Mouse (Mus musculus): ENCODE results near the gene Gnb1. TPM values are rescaled to one million over a fixed set of nuclear protein-coding genes. Genes with fewer than 3 reads are reported as not detected.
A peak's percentile ranks its signal among the peaks of the same experiment; 100 is the strongest.

The Gnb1 gene
- polyA plus RNA-seq, 1 experiment from 2014 or later, result 287 TPM

- in situ Hi-C loops (cut with MboI; ENCODE audit: low pct_unique_long_range_greater_than_20kb), result no loop called here
Measured at GRCm38 (mm10) chr4:155596606-155597005, 105.4 kb downstream of the Gnb1 start.

GRCm38 (mm10) chr4:155598536-155598935 lies 107.4 kb downstream of the Gnb1 start:
- CTCF ChIA-PET, result no interaction called here
- TF ChIP-seq CTCF (IDR thresholded peaks at IDR 0.05), result no peak
- in situ Hi-C loops (cut with MboI; ENCODE audit: low pct_unique_long_range_greater_than_20kb), result no loop called here
- POLR2A ChIA-PET, result no interaction called here
- ATAC-seq (no peak), DNase-seq (ENCODE audit: low read depth, low spot score) (no peak)
- no peaks in the 10 kb centered on the region for H3K27me3 ChIP-seq

More at GRCm38 (mm10) chr4:155596606-155597005, 105.4 kb downstream of the Gnb1 start:
- POLR2A ChIA-PET, result no interaction called here
- CTCF ChIA-PET, result no interaction called here
- no peak for TF ChIP-seq CTCF (IDR thresholded peaks at IDR 0.05)
- ATAC-seq (no peak), DNase-seq (ENCODE audit: low read depth, low spot score) (no peak)
- no peaks in the 10 kb centered on the region for H3K27me3 ChIP-seq

- DNase-seq (ENCODE audit: low read depth, low spot score), result no peak
- no peaks in the 10 kb centered on the region for H3K27me3 ChIP-seq
- CTCF ChIA-PET, result no interaction called here
- in situ Hi-C loops (cut with MboI; ENCODE audit: low pct_unique_long_range_greater_than_20kb), result no loop called here
- no peak for ATAC-seq
- TF ChIP-seq CTCF (IDR thresholded peaks at IDR 0.05), result no peak
- POLR2A ChIA-PET, result interaction anchor here (0.6 kb wide), 1 partner anchor 238 kb away, joined by 3 read pairs; no protein-coding TSS in a partner anchor
Measured at GRCm38 (mm10) chr4:155599901-155600825, 109.0 kb downstream of the Gnb1 start.

GRCm38 (mm10) chr4:155601091-155601996 lies 110.2 kb downstream of the Gnb1 start, which contains the start of gene Slc35e2:
Gene Slc35e2 (plus strand): TSS chr4:155601416.
- DNase-seq (ENCODE audit: low read depth, low spot score) (no peak), ATAC-seq (peak; percentile 90)
- no peaks in the 10 kb centered on the region for H3K27me3 ChIP-seq
- CTCF ChIA-PET, result no interaction called here
- POLR2A ChIA-PET, result no interaction called here
- in situ Hi-C loops (cut with MboI; ENCODE audit: low pct_unique_long_range_greater_than_20kb), result no loop called here
- TF ChIP-seq CTCF (IDR thresholded peaks at IDR 0.05), result no peak

GRCm38 (mm10) chr4:155601997-155602456 lies 110.9 kb downstream of the Gnb1 start:
- POLR2A ChIA-PET, result no interaction called here
- in situ Hi-C loops (cut with MboI; ENCODE audit: low pct_unique_long_range_greater_than_20kb), result no loop called here
- TF ChIP-seq CTCF (IDR thresholded peaks at IDR 0.05), result no peak
- CTCF ChIA-PET, result no interaction called here
- DNase-seq (ENCODE audit: low read depth, low spot score), result no peak
- no peak for ATAC-seq
- no peaks in the 10 kb centered on the region for H3K27me3 ChIP-seq

- no peak for ATAC-seq
Measured at GRCm38 (mm10) chr4:155602753-155603152, 111.6 kb downstream of the Gnb1 start.

GRCm38 (mm10) chr4:155603801-155604200 lies 112.6 kb downstream of the Gnb1 start:
- CTCF ChIA-PET, result no interaction called here
- DNase-seq (ENCODE audit: low read depth, low spot score) (no peak), ATAC-seq (no peak)
- TF ChIP-seq CTCF (IDR thresholded peaks at IDR 0.05), result no peak
- in situ Hi-C loops (cut with MboI; ENCODE audit: low pct_unique_long_range_greater_than_20kb), result no loop called here
- no peaks in the 10 kb centered on the region for H3K27me3 ChIP-seq
- POLR2A ChIA-PET, result no interaction called here

More at GRCm38 (mm10) chr4:155602753-155603152, 111.6 kb downstream of the Gnb1 start:
- TF ChIP-seq CTCF (IDR thresholded peaks at IDR 0.05), result no peak
- H3K27me3 ChIP-seq, result no peaks in the 10 kb centered on the region
- POLR2A ChIA-PET, result no interaction called here
- CTCF ChIA-PET, result no interaction called here
- in situ Hi-C loops (cut with MboI; ENCODE audit: low pct_unique_long_range_greater_than_20kb), result no loop called here
- no peak for DNase-seq (ENCODE audit: low read depth, low spot score)

- CTCF ChIA-PET, result no interaction called here
- in situ Hi-C loops (cut with MboI; ENCODE audit: low pct_unique_long_range_greater_than_20kb), result no loop called here
- ATAC-seq (no peak), DNase-seq (ENCODE audit: low read depth, low spot score) (no peak)
- TF ChIP-seq CTCF (IDR thresholded peaks at IDR 0.05), result no peak
- no peaks in the 10 kb centered on the region for H3K27me3 ChIP-seq
- POLR2A ChIA-PET, result no interaction called here
Measured at GRCm38 (mm10) chr4:155605132-155605531, 114.0 kb downstream of the Gnb1 start.

GRCm38 (mm10) chr4:155606825-155607224 lies 115.7 kb downstream of the Gnb1 start:
- DNase-seq (ENCODE audit: low read depth, low spot score) (no peak), ATAC-seq (no peak)
- in situ Hi-C loops (cut with MboI; ENCODE audit: low pct_unique_long_range_greater_than_20kb), result no loop called here
- TF ChIP-seq CTCF (IDR thresholded peaks at IDR 0.05), result no peak
- ChIA-PET CTCF (interaction anchor here (1.0 kb wide), 1 partner anchor 14 kb away, joined by 3 read pairs; no protein-coding TSS in a partner anchor), POLR2A (interaction anchor here (0.7 kb wide), 1 partner anchor 13 kb away, joined by 4 read pairs; no protein-coding TSS in a partner anchor)
- no peaks in the 10 kb centered on the region for H3K27me3 ChIP-seq

Other genes starting within 250 kb of the Gnb1 start
- 25.5 TPM for gene Faap20, start 241.6 kb upstream of the Gnb1 start, polyA plus RNA-seq (2021)
- gene Prkcz, start 130.0 kb upstream of the Gnb1 start, polyA plus RNA-seq (2021), result 11.8 TPM
- gene Gabrd, start 93.2 kb upstream of the Gnb1 start, polyA plus RNA-seq (2021), result not detected
- 2.2 TPM for gene Cfap74, start 82.2 kb upstream of the Gnb1 start, polyA plus RNA-seq (2021)
- gene Tmem52, start 22.2 kb upstream of the Gnb1 start, polyA plus RNA-seq (2021), result 0.41 TPM
- 87.0 TPM for gene Nadk, start 71.0 kb downstream of the Gnb1 start, polyA plus RNA-seq (2021)
- gene Slc35e2, start 110.1 kb downstream of the Gnb1 start, polyA plus RNA-seq (2021), result 4.0 TPM
- 57.8 TPM for gene Cdk11b, start 133.5 kb downstream of the Gnb1 start, polyA plus RNA-seq (2021)
- gene Gm10563, start 154.0 kb downstream of the Gnb1 start, polyA plus RNA-seq (2021), result not detected
- 4.1 TPM for gene Mmp23, start 162.0 kb downstream of the Gnb1 start, polyA plus RNA-seq (2021)
- 39.5 TPM for gene Mib2, start 177.8 kb downstream of the Gnb1 start, polyA plus RNA-seq (2021)
- 7.3 TPM for gene Fndc10, start 203.0 kb downstream of the Gnb1 start, polyA plus RNA-seq (2021)
- 81.8 TPM for gene Ssu72, start 213.4 kb downstream of the Gnb1 start, polyA plus RNA-seq (2021)
- gene Tmem240, start 243.4 kb downstream of the Gnb1 start, polyA plus RNA-seq (2021), result 1.4 TPM

Measured in Patski (cell line).